Mouse (Mus musculus) activated CD4-positive, CD25-positive, alpha-beta regulatory T cell, adult 4 months (primary cell): ENCODE measurements around the gene Rab11b. TPM values are rescaled to one million over a fixed set of nuclear protein-coding genes. Genes with fewer than 3 reads are reported as not detected.
A peak's percentile ranks its signal among the peaks of the same experiment; 100 is the strongest.
"Not testable (repeated sequence)": the region's sequence is repeated elsewhere in the genome, so short reads cannot be mapped to it uniquely, and the experiment has no call there.

Source experiments
- ATAC-seq: one replicate; pipeline ENCODE4 v1.8.0; 2017
- polyA plus RNA-seq, 2 experiments: library from polyadenylated mRNA; unstranded; fragments of 100-300 nt; shearing (Covaris generic); gene quantifications; one replicate each; pipeline ENCODE4 v1.2.1; 2017

Gene Rab11b
- polyA plus RNA-seq, 2 experiments from 2014 or later, result 227 to 308 TPM

- no peak for ATAC-seq
Observed at GRCm38 (mm10) chr17:33771617-33772016, 11.3 kb upstream of the Rab11b start.

- no peak for ATAC-seq
Observed at GRCm38 (mm10) chr17:33766389-33766788, 6.1 kb upstream of the Rab11b start.

- peak; percentile 16 for ATAC-seq
Observed at GRCm38 (mm10) chr17:33759767-33760254, 519 bp downstream of the Rab11b start.

- ATAC-seq, result no peak
Observed at GRCm38 (mm10) chr17:33757231-33757630, 3.1 kb downstream of the Rab11b start.

- ATAC-seq, result no peak
Observed at GRCm38 (mm10) chr17:33756108-33756790, 4.1 kb downstream of the Rab11b start.

- no peak for ATAC-seq
Observed at GRCm38 (mm10) chr17:33755418-33756107, 4.8 kb downstream of the Rab11b start.

GRCm38 (mm10) chr17:33754656-33755055, 5.7 kb downstream of the Rab11b start:
- no peak for ATAC-seq

- peak; percentile 57 for ATAC-seq
Observed at GRCm38 (mm10) chr17:33752297-33752696, 8.0 kb downstream of the Rab11b start.

- no peak for ATAC-seq
Observed at GRCm38 (mm10) chr17:33751181-33751580, 9.1 kb downstream of the Rab11b start.

GRCm38 (mm10) chr17:33749451-33749850, 10.9 kb downstream of the Rab11b start:
- no peak for ATAC-seq

- ATAC-seq, result no peak
Observed at GRCm38 (mm10) chr17:33746011-33746410, 14.3 kb downstream of the Rab11b start.

GRCm38 (mm10) chr17:33744686-33745384, 15.5 kb downstream of the Rab11b start:
- no peak for ATAC-seq

- no peak for ATAC-seq
Observed at GRCm38 (mm10) chr17:33742420-33742819, 17.9 kb downstream of the Rab11b start.

- not testable (repeated sequence) for ATAC-seq
Observed at GRCm38 (mm10) chr17:33733526-33733925, 26.8 kb downstream of the Rab11b start.

- ATAC-seq, result not testable (repeated sequence)
Observed at GRCm38 (mm10) chr17:33732556-33733083, 27.7 kb downstream of the Rab11b start.

- no peak for ATAC-seq
Observed at GRCm38 (mm10) chr17:33729215-33729614, 31.1 kb downstream of the Rab11b start.

- no peak for ATAC-seq
Observed at GRCm38 (mm10) chr17:33728396-33728795, 31.9 kb downstream of the Rab11b start.

- ATAC-seq, result no peak
Observed at GRCm38 (mm10) chr17:33719736-33720378, 40.5 kb downstream of the Rab11b start.

GRCm38 (mm10) chr17:33718944-33719725, 41.2 kb downstream of the Rab11b start:
- ATAC-seq, result no peak

- peak; percentile 100 for ATAC-seq
Observed at GRCm38 (mm10) chr17:33718384-33718881, 41.9 kb downstream of the Rab11b start, which contains the start of gene March2. Gene March2 (minus strand): TSS chr17:33718670.

- ATAC-seq, result no peak
Observed at GRCm38 (mm10) chr17:33717982-33718381, 42.3 kb downstream of the Rab11b start.
